Mouse (Mus musculus): ENCODE results near the gene Edf1. TPM values are rescaled to one million over a fixed set of nuclear protein-coding genes. Genes with fewer than 3 reads are reported as not detected.

Edf1 gene
- polyA plus RNA-seq, 1 experiment from 2014 or later = 263 TPM

DNA sequence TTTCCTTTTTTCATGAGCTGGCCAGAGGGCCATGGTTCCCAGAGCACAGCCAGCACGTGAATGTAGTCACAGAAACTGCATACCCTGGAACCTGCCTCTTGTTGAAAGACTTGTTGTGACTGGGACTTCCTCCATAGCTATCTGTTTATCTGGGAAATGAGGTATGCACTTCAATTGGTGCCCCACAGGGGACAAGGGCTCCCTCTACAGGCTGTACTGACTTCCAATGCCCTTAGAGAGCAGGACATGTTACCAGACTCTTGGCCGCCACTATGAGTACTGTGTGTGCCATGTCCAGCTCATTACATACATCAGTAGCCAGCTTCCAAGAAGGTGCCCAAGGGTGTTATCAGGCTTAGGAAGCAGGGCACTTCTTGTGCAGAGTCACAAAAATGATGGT, 34.2 kb downstream of the Edf1 start:
- WGBS (ENCODE audit: insufficient replicate concordance) = 72% methylated on average over 2 of the region's 2 CpGs
- ATAC-seq (peak; percentile 45; the same call in 1 of the 2 replicates), DNase-seq (no peak)
- Histone ChIP-seq H3K4me2 (ENCODE audit: low read depth, low read length) (no peak overlapping the region), H3K4me3 (ENCODE audit: low read depth, low read length) (no peak overlapping the region), H3K27ac (ENCODE audit: low read depth) (no peak overlapping the region), H3K9me3 (ENCODE audit: low read length) (no peaks in the 10 kb centered on the region), H3K4me1 (ENCODE audit: insufficient read depth) (no peaks in the 10 kb centered on the region), H3K36me3 (replicated peaks; ENCODE audit: insufficient read depth, low read length) (peaks cover 54% of the 10 kb centered on the region), H3K27me3 (ENCODE audit: insufficient read depth, low read length) (no peaks in the 10 kb centered on the region), H3K9ac (replicated peaks) (no peak overlapping the region)
- no peak for TF ChIP-seq EP300 (IDR thresholded peaks at IDR 0.05; ENCODE audit: low read depth)
- TF ChIP-seq CTCF (IDR thresholded peaks at IDR 0.05; ENCODE audit: low read depth) = peak; percentile 68

DNA sequence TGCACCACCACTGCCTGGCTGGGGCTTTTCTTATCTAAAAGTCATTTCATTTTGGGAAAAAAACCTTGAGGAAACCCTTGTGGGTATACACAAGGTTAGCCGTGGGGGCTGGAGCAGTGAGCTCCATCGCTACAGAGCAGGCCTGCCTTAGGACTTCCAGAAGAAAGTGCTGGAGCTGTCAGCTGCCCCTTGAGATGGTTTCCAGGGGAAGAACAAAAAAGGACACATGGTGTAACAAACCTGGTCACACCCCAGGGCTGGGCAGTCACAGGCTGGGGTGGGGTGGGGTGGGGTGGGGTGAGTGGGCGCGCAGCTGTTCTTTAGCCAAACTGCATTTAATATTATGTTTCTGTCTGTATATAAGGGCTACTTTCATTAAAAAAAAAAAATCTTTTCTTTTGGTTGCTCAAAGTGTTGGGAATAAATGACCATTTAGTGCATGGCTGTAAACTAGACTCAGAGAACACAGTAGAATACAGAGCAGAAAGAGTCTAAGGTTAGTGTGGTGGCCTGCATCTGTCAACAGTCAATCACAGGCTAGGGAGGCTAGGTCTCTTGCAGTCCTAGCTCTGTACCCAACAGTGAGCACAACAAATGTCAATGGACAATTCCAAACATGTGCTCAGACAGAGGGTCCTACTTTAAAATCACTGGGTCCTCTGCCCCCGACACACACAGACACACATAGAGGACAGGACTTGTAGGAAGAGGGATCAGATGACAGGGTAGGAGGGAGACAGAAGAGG, 39.3 kb downstream of the Edf1 start:
- no peak overlapping the region for H3K27ac ChIP-seq (ENCODE audit: low read depth)
- no peaks in the 10 kb centered on the region; the same call in none of the 2 replicates for H3K4me1 ChIP-seq (ENCODE audit: insufficient read depth)
- WGBS (ENCODE audit: insufficient replicate concordance) = 92% methylated on average over 5 of the region's 5 CpGs
- H3K36me3 ChIP-seq (replicated peaks; ENCODE audit: insufficient read depth, low read length) = peaks cover 79% of the 10 kb centered on the region
- H3K4me2 ChIP-seq (ENCODE audit: low read depth, low read length) = no peak overlapping the region
- ATAC-seq (no peak), DNase-seq (no peak)
- H3K9ac ChIP-seq (replicated peaks) = no peak overlapping the region
- no peaks in the 10 kb centered on the region for H3K27me3 ChIP-seq (ENCODE audit: insufficient read depth, low read length)
- no peak overlapping the region for H3K4me3 ChIP-seq (ENCODE audit: low read depth, low read length)
- no peaks in the 10 kb centered on the region for H3K9me3 ChIP-seq (ENCODE audit: low read length)
- TF ChIP-seq EP300 (IDR thresholded peaks at IDR 0.05; ENCODE audit: low read depth) (no peak), CTCF (IDR thresholded peaks at IDR 0.05; ENCODE audit: low read depth) (no peak)

DNA sequence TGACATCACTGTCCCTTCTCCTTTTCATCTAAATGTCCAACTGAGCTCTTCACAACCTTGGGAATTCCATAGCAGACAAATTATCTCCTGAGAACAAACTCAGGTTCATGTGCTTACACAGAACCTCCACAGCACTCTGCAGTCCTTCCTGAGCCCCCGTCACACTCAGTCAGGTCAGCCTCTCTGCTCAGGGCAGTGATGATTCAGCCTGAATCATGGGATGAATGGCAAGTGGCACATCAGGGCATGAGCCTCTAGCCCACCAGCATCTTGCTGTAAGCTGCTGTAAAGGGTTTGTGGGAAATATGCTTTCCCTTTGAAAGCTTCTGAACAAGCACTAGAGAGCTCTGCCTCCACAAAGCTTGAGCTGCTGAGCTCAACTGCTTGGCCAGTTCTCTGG, 41.1 kb downstream of the Edf1 start:
- no peak overlapping the region for H3K9ac ChIP-seq (replicated peaks)
- no peak for ATAC-seq
- no peak for DNase-seq
- H3K27ac ChIP-seq (ENCODE audit: low read depth) = no peak overlapping the region
- no peak overlapping the region for H3K4me2 ChIP-seq (ENCODE audit: low read depth, low read length)
- WGBS (ENCODE audit: insufficient replicate concordance) = 85% methylated on average over 1 of the region's 1 CpGs
- no peaks in the 10 kb centered on the region for H3K27me3 ChIP-seq (ENCODE audit: insufficient read depth, low read length)
- H3K9me3 ChIP-seq (ENCODE audit: low read length) = no peaks in the 10 kb centered on the region
- H3K4me1 ChIP-seq (ENCODE audit: insufficient read depth) = no peaks in the 10 kb centered on the region; the same call in none of the 2 replicates
- no peak overlapping the region for H3K4me3 ChIP-seq (ENCODE audit: low read depth, low read length)
- H3K36me3 ChIP-seq (replicated peaks; ENCODE audit: insufficient read depth, low read length) = peaks cover 70% of the 10 kb centered on the region
- TF ChIP-seq EP300 (IDR thresholded peaks at IDR 0.05; ENCODE audit: low read depth) = no peak
- no peak for TF ChIP-seq CTCF (IDR thresholded peaks at IDR 0.05; ENCODE audit: low read depth)

DNA sequence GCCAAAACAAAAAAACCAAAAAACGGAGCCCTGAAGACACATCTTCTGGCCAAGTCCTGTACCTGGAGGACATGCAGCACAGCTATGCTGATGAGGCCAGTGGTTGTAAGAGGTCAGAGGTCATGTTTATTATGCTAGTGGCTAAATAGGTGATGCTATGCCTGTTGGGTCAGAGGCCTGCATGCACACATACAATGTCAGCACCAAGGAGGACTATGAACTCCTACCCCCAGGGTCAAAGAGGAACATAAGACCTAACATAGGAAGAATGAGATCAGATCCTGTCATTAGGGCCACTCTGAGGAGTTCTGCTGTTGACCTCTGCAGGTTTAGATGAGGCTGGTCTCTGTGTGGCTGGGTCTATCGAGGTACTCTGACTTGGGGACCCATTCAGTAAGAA, 42.4 kb downstream of the Edf1 start:
- DNase-seq = no peak
- peaks cover 63% of the 10 kb centered on the region for H3K36me3 ChIP-seq (replicated peaks; ENCODE audit: insufficient read depth, low read length)
- no peak overlapping the region for H3K9ac ChIP-seq (replicated peaks)
- no peaks in the 10 kb centered on the region; the same call in none of the 2 replicates for H3K4me1 ChIP-seq (ENCODE audit: insufficient read depth)
- H3K27ac ChIP-seq (ENCODE audit: low read depth) = peak overlapping the region; percentile 49; the same call in 1 of the 2 replicates
- 69% methylated on average over 2 of the region's 2 CpGs for WGBS (ENCODE audit: insufficient replicate concordance)
- no peak overlapping the region for H3K4me2 ChIP-seq (ENCODE audit: low read depth, low read length)
- TF ChIP-seq CTCF (IDR thresholded peaks at IDR 0.05; ENCODE audit: low read depth) (no peak), EP300 (IDR thresholded peaks at IDR 0.05; ENCODE audit: low read depth) (peak; percentile 33; the same call in 1 of the 2 replicates)
- no peak overlapping the region for H3K4me3 ChIP-seq (ENCODE audit: low read depth, low read length)
- peak; percentile 95 for ATAC-seq
- H3K9me3 ChIP-seq (ENCODE audit: low read length) = no peaks in the 10 kb centered on the region
- H3K27me3 ChIP-seq (ENCODE audit: insufficient read depth, low read length) = no peaks in the 10 kb centered on the region

DNA sequence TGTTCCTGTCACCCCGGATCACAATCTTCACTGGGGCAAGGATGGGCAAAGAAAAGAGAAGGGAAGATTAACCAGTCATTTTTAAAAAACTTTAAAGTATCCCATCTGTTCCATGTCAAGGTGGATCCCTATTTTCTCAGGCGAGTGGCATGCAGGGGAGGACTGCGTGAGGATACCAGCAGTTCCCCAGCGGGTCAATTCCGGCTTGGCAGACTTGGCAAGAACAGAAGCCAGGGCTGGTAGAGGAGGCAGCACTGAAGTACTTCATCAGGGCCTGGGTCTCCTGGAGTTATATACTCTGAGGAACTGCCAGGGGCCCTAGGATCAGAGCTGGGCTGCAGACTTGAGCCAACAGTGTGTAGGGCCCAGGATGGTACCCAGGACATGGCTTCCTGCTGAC, 44.9 kb downstream of the Edf1 start:
- peaks cover 42% of the 10 kb centered on the region for H3K36me3 ChIP-seq (replicated peaks; ENCODE audit: insufficient read depth, low read length)
- no peak overlapping the region for H3K4me2 ChIP-seq (ENCODE audit: low read depth, low read length)
- H3K9me3 ChIP-seq (ENCODE audit: low read length) = no peaks in the 10 kb centered on the region
- H3K27ac ChIP-seq (ENCODE audit: low read depth) = no peak overlapping the region
- peaks cover 14% of the 10 kb centered on the region for H3K4me1 ChIP-seq (ENCODE audit: insufficient read depth)
- no peaks in the 10 kb centered on the region for H3K27me3 ChIP-seq (ENCODE audit: insufficient read depth, low read length)
- DNase-seq (no peak), ATAC-seq (no peak)
- H3K4me3 ChIP-seq (ENCODE audit: low read depth, low read length) = no peak overlapping the region
- H3K9ac ChIP-seq (replicated peaks) = no peak overlapping the region
- no peak for TF ChIP-seq EP300 (IDR thresholded peaks at IDR 0.05; ENCODE audit: low read depth)
- no peak for TF ChIP-seq CTCF (IDR thresholded peaks at IDR 0.05; ENCODE audit: low read depth)
- WGBS (ENCODE audit: insufficient replicate concordance) = 89% methylated on average over 5 of the region's 5 CpGs

DNA sequence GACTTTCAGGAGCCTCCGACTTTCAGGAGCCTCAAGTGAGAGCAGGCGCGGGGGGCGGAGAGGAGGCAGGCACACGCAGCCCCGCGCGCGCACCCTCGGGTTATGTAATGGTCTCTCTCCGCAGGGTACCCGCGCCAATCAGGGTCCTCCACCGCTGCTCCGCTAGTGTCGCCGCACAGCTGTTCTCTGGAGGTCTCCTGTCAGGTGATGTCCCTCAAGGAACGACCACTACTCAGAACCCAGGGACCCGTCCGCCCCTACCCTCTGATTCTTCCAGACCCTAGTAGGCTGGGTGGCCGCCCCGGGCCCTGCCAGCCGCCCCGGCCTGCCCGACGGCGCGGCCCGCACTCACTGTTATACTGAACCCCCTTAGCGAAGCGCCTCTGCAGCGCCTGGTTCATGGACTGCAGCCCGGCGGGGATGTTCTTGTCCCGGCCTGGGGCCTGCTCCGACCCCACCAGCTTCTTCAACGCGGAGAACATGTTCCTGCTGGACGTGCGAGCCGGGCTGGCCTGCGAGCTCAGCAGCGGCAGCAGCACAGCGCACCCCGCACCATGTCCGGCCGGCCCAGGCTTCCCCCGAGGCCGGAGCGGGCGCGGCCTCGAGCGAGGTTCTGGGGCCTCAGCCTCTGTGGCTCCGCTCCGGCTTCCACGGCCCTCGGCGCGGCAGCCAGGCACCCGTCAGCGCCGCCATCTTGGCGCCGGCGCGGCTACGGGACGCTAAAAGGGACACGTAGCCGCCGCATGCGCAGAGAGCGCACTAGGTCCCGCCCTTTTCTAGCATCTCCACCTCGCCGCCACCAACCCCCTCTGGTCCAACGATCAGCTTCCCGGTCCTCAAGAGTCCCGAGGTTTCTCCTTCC, 50.3 kb downstream of the Edf1 start, which contains the start of gene Rabl6:
Gene Rabl6, minus strand, starts transcription at position 761 of the 862 bp plus-strand sequence.
- peaks cover 21% of the 10 kb centered on the region for H3K4me1 ChIP-seq (ENCODE audit: insufficient read depth)
- H3K9me3 ChIP-seq (ENCODE audit: low read length) = no peaks in the 10 kb centered on the region
- H3K36me3 ChIP-seq (replicated peaks; ENCODE audit: insufficient read depth, low read length) = no peaks in the 10 kb centered on the region
- H3K4me3 ChIP-seq (ENCODE audit: low read depth, low read length) = peak within 1 kb of the TSS; percentile 90
- TF ChIP-seq EP300 (IDR thresholded peaks at IDR 0.05; ENCODE audit: low read depth) = no peak
- no peak for TF ChIP-seq CTCF (IDR thresholded peaks at IDR 0.05; ENCODE audit: low read depth)
- no peaks in the 10 kb centered on the region for H3K27me3 ChIP-seq (ENCODE audit: insufficient read depth, low read length)
- H3K4me2 ChIP-seq (ENCODE audit: low read depth, low read length) = peak within 1 kb of the TSS; percentile 92
- H3K27ac ChIP-seq (ENCODE audit: low read depth) = peak within 1 kb of the TSS; percentile 91
- peak within 1 kb of the TSS; percentile 98 for H3K9ac ChIP-seq (replicated peaks)
- DNase-seq (peak; percentile 87), ATAC-seq (peak; percentile 93)
- WGBS (ENCODE audit: insufficient replicate concordance) = under 1% methylated on average over 77 of the region's 80 CpGs

Measured in liver, postnatal 0 days (tissue).